Mouse (Mus musculus) ES-Bruce4 (cell line): ENCODE results near the gene Slc37a1. TPM values are rescaled to one million over a fixed set of nuclear protein-coding genes. Genes with fewer than 3 reads are reported as not detected.
A peak's percentile ranks its signal among the peaks of the same experiment; 100 is the strongest.

Experiments used
- H3K27ac ChIP-seq: 2 replicates; pipeline ENCODE4 v1.5.1; 2012; ENCODE audit warnings: low read length, inconsistent platforms; ENCODE audit not compliant: insufficient read depth
- H3K27me3 ChIP-seq: 2 replicates; pipeline ENCODE4 v1.6.1; 2012; ENCODE audit warnings: mild to moderate bottlenecking, low read length, inconsistent platforms; ENCODE audit not compliant: control insufficient read depth, poor library complexity, insufficient read depth, severe bottlenecking
- H3K36me3 ChIP-seq: 2 replicates; pipeline ENCODE4 v1.6.1; 2012; ENCODE audit warnings: inconsistent platforms, mild to moderate bottlenecking, low read length, moderate library complexity; ENCODE audit not compliant: control insufficient read depth, poor library complexity, insufficient read depth, severe bottlenecking
- H3K4me1 ChIP-seq: one replicate; pipeline ENCODE4 v1.8.1; 2011; ENCODE audit warnings: low read length; ENCODE audit not compliant: control insufficient read depth, insufficient read depth
- H3K4me3 ChIP-seq: 2 replicates; pipeline ENCODE4 v1.5.1; 2011; ENCODE audit warnings: low read depth, mild to moderate bottlenecking, low read length
- H3K9ac ChIP-seq: 2 replicates; pipeline ENCODE4 v1.6.1; 2012; ENCODE audit warnings: low read depth, mild to moderate bottlenecking, inconsistent platforms; ENCODE audit not compliant: poor library complexity, severe bottlenecking
- H3K9me3 ChIP-seq: replicated peaks from 2 replicates; pipeline ENCODE4 v1.6.1; 2012; ENCODE audit warnings: mild to moderate bottlenecking, low read length, inconsistent platforms; ENCODE audit not compliant: control insufficient read depth, poor library complexity, insufficient read depth, severe bottlenecking
- CTCF ChIP-seq: IDR thresholded peaks from one replicate; pipeline ENCODE4 v1.8.1; 2011; ENCODE audit warnings: low read depth, low read length
- EP300 ChIP-seq: IDR thresholded peaks from 2 replicates; pipeline ENCODE4 v1.6.1; 2011; ENCODE audit warnings: low read depth, low read length; ENCODE audit not compliant: insufficient read depth
- POLR2A ChIP-seq: IDR thresholded peaks from one replicate; pipeline ENCODE4 v1.8.1; 2011; ENCODE audit warnings: low read length; ENCODE audit not compliant: insufficient read depth
- polyA plus RNA-seq: library from polyadenylated mRNA; stranded (reverse); fragments of >200 nt; gene quantifications from 2 replicates; pipeline ENCODE4 v1.2.4, GENCODE M21; 2011; ENCODE audit warnings: low read depth; ENCODE audit not compliant: missing spikeins, insufficient read depth, insufficient read length

Gene Slc37a1
- polyA plus RNA-seq, 1 experiment = 13.4 TPM

GRCm38 (mm10) chr17:31253951-31254350 lies 32.6 kb upstream of the Slc37a1 start:
- no peak for TF ChIP-seq POLR2A
- no peak for TF ChIP-seq EP300
- no peak for TF ChIP-seq CTCF
- no peak overlapping the region for H3K9ac ChIP-seq
- no peak overlapping the region for H3K4me3 ChIP-seq
- H3K9me3 ChIP-seq = no peaks in the 10 kb centered on the region
- H3K27me3 ChIP-seq = no peaks in the 10 kb centered on the region
- no peaks in the 10 kb centered on the region for H3K36me3 ChIP-seq
- peaks cover 4% of the 10 kb centered on the region for H3K4me1 ChIP-seq
- H3K27ac ChIP-seq = peak overlapping the region; percentile 50

- H3K4me1 ChIP-seq = peaks cover 9% of the 10 kb centered on the region
- no peaks in the 10 kb centered on the region for H3K9me3 ChIP-seq
- H3K27ac ChIP-seq = peak overlapping the region; percentile 50
- H3K4me3 ChIP-seq = peak overlapping the region; percentile 9
- TF ChIP-seq POLR2A = no peak
- TF ChIP-seq EP300 = peak; percentile 59; the same call in 1 of the 2 replicates
- TF ChIP-seq CTCF = peak; percentile 77
- no peaks in the 10 kb centered on the region for H3K36me3 ChIP-seq
- no peaks in the 10 kb centered on the region for H3K27me3 ChIP-seq
- H3K9ac ChIP-seq = no peak overlapping the region
Observed at GRCm38 (mm10) chr17:31254463-31254931, 32.1 kb upstream of the Slc37a1 start.

- Histone ChIP-seq H3K4me3 (no peak overlapping the region), H3K4me1 (peaks cover 9% of the 10 kb centered on the region), H3K27ac (no peak overlapping the region), H3K27me3 (no peaks in the 10 kb centered on the region), H3K36me3 (no peaks in the 10 kb centered on the region), H3K9ac (no peak overlapping the region), H3K9me3 (no peaks in the 10 kb centered on the region)
- TF ChIP-seq POLR2A (no peak), CTCF (no peak), EP300 (no peak)
Observed at GRCm38 (mm10) chr17:31257149-31257548, 29.4 kb upstream of the Slc37a1 start.

DNA sequence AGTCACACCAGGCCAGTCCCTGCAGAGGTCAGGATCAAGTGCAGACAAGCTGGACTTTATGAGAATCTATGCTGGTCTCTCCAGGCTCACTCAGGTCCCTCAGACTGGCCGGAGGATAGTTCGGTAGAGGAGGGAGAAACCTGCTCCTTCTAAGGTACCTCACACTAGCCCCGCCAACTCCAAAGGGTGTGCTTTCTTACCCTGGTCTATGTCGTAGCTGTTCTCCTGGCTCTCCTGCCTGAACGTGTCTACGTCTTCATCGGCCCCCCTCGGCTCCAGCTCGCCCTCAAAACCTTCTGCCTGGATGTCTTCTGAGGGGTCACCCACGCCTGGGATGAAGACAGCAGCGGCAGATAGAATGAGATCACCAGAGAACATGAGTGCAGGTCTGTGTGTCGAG lies 28.7 kb upstream of the Slc37a1 start:
- Histone ChIP-seq H3K9ac (no peak overlapping the region), H3K4me1 (peaks cover 10% of the 10 kb centered on the region), H3K9me3 (no peaks in the 10 kb centered on the region), H3K27ac (no peak overlapping the region), H3K27me3 (no peaks in the 10 kb centered on the region), H3K4me3 (no peak overlapping the region), H3K36me3 (no peaks in the 10 kb centered on the region)
- no peak for TF ChIP-seq CTCF
- TF ChIP-seq EP300 = no peak
- TF ChIP-seq POLR2A = no peak

GRCm38 (mm10) chr17:31258310-31258865 lies 28.2 kb upstream of the Slc37a1 start:
- Histone ChIP-seq H3K9me3 (no peaks in the 10 kb centered on the region), H3K27me3 (no peaks in the 10 kb centered on the region), H3K36me3 (no peaks in the 10 kb centered on the region), H3K4me3 (no peak overlapping the region), H3K4me1 (peaks cover 10% of the 10 kb centered on the region), H3K9ac (no peak overlapping the region), H3K27ac (no peak overlapping the region)
- TF ChIP-seq EP300 (no peak), POLR2A (no peak), CTCF (no peak)

- TF ChIP-seq EP300 (no peak), CTCF (no peak), POLR2A (no peak)
- H3K9me3 ChIP-seq = no peaks in the 10 kb centered on the region
- no peaks in the 10 kb centered on the region for H3K27me3 ChIP-seq
- H3K4me1 ChIP-seq = peaks cover 10% of the 10 kb centered on the region
- no peak overlapping the region for H3K4me3 ChIP-seq
- H3K36me3 ChIP-seq = no peaks in the 10 kb centered on the region
- H3K9ac ChIP-seq = no peak overlapping the region
- H3K27ac ChIP-seq = no peak overlapping the region
Observed at GRCm38 (mm10) chr17:31259145-31259544, 27.4 kb upstream of the Slc37a1 start.
